Mouse (Mus musculus) liver, embryonic 13.5 days (tissue): Measurements from ENCODE around the gene Kcnq4. TPM values are rescaled to one million over a fixed set of nuclear protein-coding genes. Genes with fewer than 3 reads are reported as not detected.

Source experiments
- ATAC-seq: fragments of 200-750 bp; cut with Nextera tagmentation; 2 replicates; pipeline ENCODE4 v1.8.0; 2017; ENCODE audit warnings: low read depth, mild to moderate bottlenecking, moderate number of reproducible peaks, moderate library complexity
- DNase-seq: peaks from one replicate; pipeline ENCODE4 v3.0.0; 2022
- H3K27ac ChIP-seq: fragments of 300-500 bp; sonication (generic); 2 replicates; pipeline ENCODE4 v1.5.1; 2015; ENCODE audit warnings: moderate library complexity, mild to moderate bottlenecking, inconsistent platforms
- H3K27me3 ChIP-seq: fragments of 300-500 bp; sonication (generic); 2 replicates; pipeline ENCODE4 v1.6.1; 2015; ENCODE audit warnings: mild to moderate bottlenecking, inconsistent platforms
- H3K36me3 ChIP-seq: fragments of 300-500 bp; sonication (generic); 2 replicates; pipeline ENCODE4 v1.6.1; 2015; ENCODE audit warnings: mild to moderate bottlenecking, inconsistent platforms
- H3K4me1 ChIP-seq: fragments of 300-500 bp; sonication (generic); replicated peaks from 2 replicates; pipeline ENCODE4 v1.6.1; 2015; ENCODE audit warnings: inconsistent platforms
- H3K4me2 ChIP-seq: fragments of 300-500 bp; sonication (generic); 2 replicates; pipeline ENCODE4 v1.6.1; 2015; ENCODE audit warnings: inconsistent platforms, mild to moderate bottlenecking, moderate library complexity
- H3K4me3 ChIP-seq: fragments of 300-500 bp; sonication (generic); replicated peaks from 2 replicates; pipeline ENCODE4 v1.5.1; 2015; ENCODE audit warnings: mild to moderate bottlenecking, inconsistent platforms
- H3K9ac ChIP-seq: fragments of 300-500 bp; sonication (generic); 2 replicates; pipeline ENCODE4 v1.6.1; 2015; ENCODE audit warnings: mild to moderate bottlenecking, inconsistent platforms
- H3K9me3 ChIP-seq: fragments of 300-500 bp; sonication (generic); replicated peaks from 2 replicates; pipeline ENCODE4 v1.6.1; 2016; ENCODE audit warnings: inconsistent platforms
- WGBS: fragments of 180-500 bp; shearing (Covaris S2); methylation state at CpG from one replicate; pipeline ENCODE4 v1.1.7; 2015; ENCODE audit not compliant: insufficient replicate concordance; 5-methylcytosine and 5-hydroxymethylcytosine counted together
- polyA plus RNA-seq: library from polyadenylated mRNA; unstranded; fragments of >200 nt; fragmentation: Nextera tagmentation; extraction: Ambion mirVana; gene quantifications from 2 replicates; pipeline ENCODE4 v1.2.1, GENCODE M21; 2015

Kcnq4 gene
- polyA plus RNA-seq, 1 experiment from 2014 or later = 0.10 TPM

GRCm38 (mm10) chr4:120697799-120698484, 50.5 kb downstream of the Kcnq4 start:
- Histone ChIP-seq H3K9ac (no peak overlapping the region), H3K9me3 (no peaks in the 10 kb centered on the region), H3K4me3 (peak overlapping the region; percentile 24), H3K4me2 (peak overlapping the region; percentile 60), H3K36me3 (no peaks in the 10 kb centered on the region), H3K27me3 (peaks cover 96% of the 10 kb centered on the region), H3K27ac (no peak overlapping the region), H3K4me1 (peaks cover 13% of the 10 kb centered on the region)
- DNase-seq (no peak), ATAC-seq (peak; percentile 64)
- WGBS = 13% methylated on average over 35 of the region's 35 CpGs

- no peaks in the 10 kb centered on the region for H3K36me3 ChIP-seq
- H3K4me1 ChIP-seq = peaks cover 12% of the 10 kb centered on the region
- DNase-seq = no peak
- peaks cover 90% of the 10 kb centered on the region for H3K27me3 ChIP-seq
- peak overlapping the region; percentile 60 for H3K4me2 ChIP-seq
- no peak overlapping the region for H3K27ac ChIP-seq
- H3K9me3 ChIP-seq = no peaks in the 10 kb centered on the region
- ATAC-seq = no peak; the same call in 1 of the 2 replicates
- H3K9ac ChIP-seq = no peak overlapping the region
- 84% methylated on average over 8 of the region's 8 CpGs for WGBS
- no peak overlapping the region for H3K4me3 ChIP-seq
Observed at GRCm38 (mm10) chr4:120697353-120697752, 51.1 kb downstream of the Kcnq4 start.

- no peaks in the 10 kb centered on the region for H3K9me3 ChIP-seq
- H3K9ac ChIP-seq = no peak overlapping the region
- no peak overlapping the region for H3K27ac ChIP-seq
- DNase-seq = no peak
- H3K36me3 ChIP-seq = no peaks in the 10 kb centered on the region
- H3K4me3 ChIP-seq = no peak overlapping the region
- H3K4me1 ChIP-seq = peaks cover 4% of the 10 kb centered on the region
- 41% methylated on average over 10 of the region's 10 CpGs for WGBS
- peaks cover 49% of the 10 kb centered on the region for H3K27me3 ChIP-seq
- H3K4me2 ChIP-seq = no peak overlapping the region
- no peak for ATAC-seq
Observed at GRCm38 (mm10) chr4:120692717-120693116, 55.7 kb downstream of the Kcnq4 start.

- H3K27ac ChIP-seq = no peak overlapping the region
- no peak for DNase-seq
- no peak for ATAC-seq
- no peak overlapping the region for H3K4me2 ChIP-seq
- H3K4me3 ChIP-seq = no peak overlapping the region
- no peaks in the 10 kb centered on the region for H3K36me3 ChIP-seq
- 52% methylated on average over 6 of the region's 6 CpGs for WGBS
- peaks cover 7% of the 10 kb centered on the region for H3K4me1 ChIP-seq
- no peak overlapping the region for H3K9ac ChIP-seq
- H3K27me3 ChIP-seq = peaks cover 15% of the 10 kb centered on the region
- H3K9me3 ChIP-seq = no peaks in the 10 kb centered on the region
Observed at GRCm38 (mm10) chr4:120689317-120689716, 59.1 kb downstream of the Kcnq4 start.

- H3K27ac ChIP-seq = no peak overlapping the region
- H3K27me3 ChIP-seq = peaks cover 5% of the 10 kb centered on the region; the same call in 1 of the 2 replicates
- no peak overlapping the region for H3K9ac ChIP-seq
- H3K36me3 ChIP-seq = no peaks in the 10 kb centered on the region
- H3K4me3 ChIP-seq = no peak overlapping the region
- H3K4me1 ChIP-seq = peaks cover 28% of the 10 kb centered on the region
- 60% methylated on average over 6 of the region's 6 CpGs for WGBS
- H3K9me3 ChIP-seq = no peaks in the 10 kb centered on the region
- no peak overlapping the region for H3K4me2 ChIP-seq
- ATAC-seq (no peak), DNase-seq (no peak)
Observed at GRCm38 (mm10) chr4:120687282-120687681, 61.1 kb downstream of the Kcnq4 start.

- DNase-seq = peak; percentile 61
- Histone ChIP-seq H3K9me3 (no peaks in the 10 kb centered on the region), H3K36me3 (no peaks in the 10 kb centered on the region), H3K27me3 (no peaks in the 10 kb centered on the region), H3K27ac (peak overlapping the region; percentile 84), H3K4me1 (peaks cover 61% of the 10 kb centered on the region), H3K4me2 (peak overlapping the region; percentile 46), H3K4me3 (peak overlapping the region; percentile 29; the same call in 1 of the 2 replicates), H3K9ac (peak overlapping the region; percentile 33)
- 23% methylated on average over 9 of the region's 9 CpGs for WGBS
- ATAC-seq = peak; percentile 88
Observed at GRCm38 (mm10) chr4:120683278-120683997, 65.0 kb downstream of the Kcnq4 start.

- Histone ChIP-seq H3K4me1 (peaks cover 70% of the 10 kb centered on the region), H3K27ac (peak overlapping the region; percentile 84), H3K27me3 (no peaks in the 10 kb centered on the region), H3K9ac (peak overlapping the region; percentile 33; the same call in 1 of the 2 replicates), H3K36me3 (no peaks in the 10 kb centered on the region), H3K9me3 (no peaks in the 10 kb centered on the region), H3K4me3 (peak overlapping the region; percentile 29), H3K4me2 (peak overlapping the region; percentile 46)
- WGBS = 20% methylated on average over 10 of the region's 10 CpGs
- DNase-seq (peak; percentile 61), ATAC-seq (0 out of 2 replicates have a peak, but pooled peaks have one; percentile 25)
Observed at GRCm38 (mm10) chr4:120682168-120682567, 66.2 kb downstream of the Kcnq4 start.

- Histone ChIP-seq H3K9me3 (no peaks in the 10 kb centered on the region), H3K36me3 (no peaks in the 10 kb centered on the region), H3K4me2 (no peak overlapping the region), H3K4me1 (peaks cover 77% of the 10 kb centered on the region), H3K27ac (peak overlapping the region; percentile 84; the same call in 1 of the 2 replicates), H3K9ac (no peak overlapping the region), H3K4me3 (no peak overlapping the region), H3K27me3 (no peaks in the 10 kb centered on the region)
- ATAC-seq (no peak), DNase-seq (no peak)
- 50% methylated on average over 7 of the region's 7 CpGs for WGBS
Observed at GRCm38 (mm10) chr4:120680953-120681352, 67.5 kb downstream of the Kcnq4 start.

GRCm38 (mm10) chr4:120675640-120676039, 72.8 kb downstream of the Kcnq4 start:
- Histone ChIP-seq H3K27me3 (no peaks in the 10 kb centered on the region), H3K4me1 (peaks cover 91% of the 10 kb centered on the region), H3K9me3 (no peaks in the 10 kb centered on the region), H3K9ac (peak overlapping the region; percentile 33), H3K4me2 (peak overlapping the region; percentile 25), H3K36me3 (no peaks in the 10 kb centered on the region), H3K27ac (peak overlapping the region; percentile 96), H3K4me3 (no peak overlapping the region)
- DNase-seq (peak; percentile 62), ATAC-seq (peak; percentile 73)
- 19% methylated on average over 2 of the region's 2 CpGs for whole genome bisulfite sequencing

GRCm38 (mm10) chr4:120674775-120675451, 73.5 kb downstream of the Kcnq4 start:
- no peaks in the 10 kb centered on the region for H3K27me3 ChIP-seq
- 14% methylated on average over 8 of the region's 8 CpGs for WGBS
- peaks cover 92% of the 10 kb centered on the region for H3K4me1 ChIP-seq
- DNase-seq (peak; percentile 92), ATAC-seq (peak; percentile 99)
- H3K9ac ChIP-seq = peak overlapping the region; percentile 60
- peak overlapping the region; percentile 96 for H3K27ac ChIP-seq
- no peaks in the 10 kb centered on the region for H3K36me3 ChIP-seq
- H3K9me3 ChIP-seq = no peaks in the 10 kb centered on the region
- H3K4me2 ChIP-seq = peak overlapping the region; percentile 59
- no peak overlapping the region for H3K4me3 ChIP-seq

GRCm38 (mm10) chr4:120673606-120674005, 74.8 kb downstream of the Kcnq4 start:
- Histone ChIP-seq H3K27me3 (no peaks in the 10 kb centered on the region), H3K4me2 (no peak overlapping the region), H3K9ac (peak overlapping the region; percentile 24), H3K4me3 (no peak overlapping the region), H3K27ac (peak overlapping the region; percentile 96), H3K4me1 (peaks cover 92% of the 10 kb centered on the region), H3K36me3 (peaks cover 4% of the 10 kb centered on the region; the same call in 1 of the 2 replicates), H3K9me3 (no peaks in the 10 kb centered on the region)
- WGBS = 69% methylated on average over 3 of the region's 3 CpGs
- no peak for DNase-seq
- no peak for ATAC-seq
